Mouse (Mus musculus): Measurements from ENCODE around the gene Nynrin.

Gene Nynrin

DNA sequence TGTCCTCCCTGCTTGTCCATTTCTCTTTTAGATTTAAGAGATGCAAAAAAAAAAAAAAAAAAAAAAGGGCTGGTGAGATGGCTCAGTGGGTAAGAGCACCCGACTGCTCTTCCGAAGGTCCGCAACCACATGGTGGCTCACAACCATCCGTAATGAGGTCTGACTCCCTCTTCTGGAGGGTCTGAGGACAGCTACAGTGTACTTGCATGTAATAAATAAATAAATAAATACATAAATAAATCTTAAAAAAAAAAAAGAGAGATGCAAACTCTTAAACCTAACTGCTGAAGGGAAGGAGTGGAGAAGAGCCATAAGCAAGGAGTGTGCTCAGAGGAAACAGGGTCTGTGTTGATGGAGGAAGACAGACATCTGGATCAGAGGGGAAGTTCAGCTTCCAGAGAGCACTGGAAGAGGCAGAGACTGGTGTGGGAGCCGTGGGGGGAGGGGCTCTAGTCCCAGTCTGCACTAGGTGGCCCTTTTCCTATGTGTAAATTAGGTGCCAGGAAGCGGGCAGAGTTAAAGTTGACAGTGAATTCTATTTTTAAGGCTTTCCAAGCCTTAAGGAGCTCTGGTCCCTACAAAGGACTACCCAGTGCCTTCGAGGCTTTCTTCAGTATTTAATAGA, 24.6 kb downstream of the Nynrin start:
- no peak for DNase-seq (ENCODE audit: low spot score in 2 of 2)

DNA sequence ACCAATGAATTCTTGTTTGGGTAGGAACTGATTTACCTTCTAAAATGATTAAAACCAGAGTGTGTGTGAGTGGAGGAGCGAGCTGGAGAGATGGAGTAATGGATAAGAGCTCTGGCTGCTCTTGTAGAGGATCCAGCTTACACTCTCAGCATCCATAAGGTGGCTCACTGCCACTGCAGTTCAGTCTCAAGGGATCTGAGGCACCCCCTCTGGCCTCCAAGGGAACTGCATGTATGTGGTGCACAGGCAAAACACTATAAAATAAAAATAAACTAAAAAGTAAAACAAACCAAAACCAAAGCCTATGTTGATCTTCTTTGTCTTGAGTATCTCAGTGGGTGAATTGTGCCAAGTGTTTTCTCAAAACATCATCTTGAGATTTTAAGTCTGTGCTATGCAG, 25.8 kb downstream of the Nynrin start:
- peak; percentile 64 to 68 for DNase-seq (ENCODE audit: low spot score in 2 of 2)

DNA sequence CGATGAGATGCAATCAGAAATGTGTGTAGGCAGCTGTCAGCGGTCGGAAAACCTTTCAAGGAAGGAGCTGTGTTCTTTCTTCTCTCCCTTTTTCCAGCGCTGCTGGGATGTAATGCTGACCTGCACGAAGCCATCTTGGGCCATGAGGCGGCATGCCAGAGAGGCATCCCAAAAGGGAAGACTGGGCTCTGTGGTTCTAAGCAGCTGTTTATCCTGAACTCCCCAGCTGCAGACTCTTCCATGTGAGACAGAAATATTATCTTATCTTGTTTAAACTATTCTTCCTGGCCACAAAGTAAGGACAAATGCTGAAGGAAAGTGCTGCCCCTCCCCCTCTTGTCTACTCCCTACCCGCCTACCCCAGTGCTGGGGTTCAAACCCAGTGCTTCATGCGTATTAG, 27.2 kb downstream of the Nynrin start:
- no peak for DNase-seq (ENCODE audit: low spot score in 2 of 2)

DNA sequence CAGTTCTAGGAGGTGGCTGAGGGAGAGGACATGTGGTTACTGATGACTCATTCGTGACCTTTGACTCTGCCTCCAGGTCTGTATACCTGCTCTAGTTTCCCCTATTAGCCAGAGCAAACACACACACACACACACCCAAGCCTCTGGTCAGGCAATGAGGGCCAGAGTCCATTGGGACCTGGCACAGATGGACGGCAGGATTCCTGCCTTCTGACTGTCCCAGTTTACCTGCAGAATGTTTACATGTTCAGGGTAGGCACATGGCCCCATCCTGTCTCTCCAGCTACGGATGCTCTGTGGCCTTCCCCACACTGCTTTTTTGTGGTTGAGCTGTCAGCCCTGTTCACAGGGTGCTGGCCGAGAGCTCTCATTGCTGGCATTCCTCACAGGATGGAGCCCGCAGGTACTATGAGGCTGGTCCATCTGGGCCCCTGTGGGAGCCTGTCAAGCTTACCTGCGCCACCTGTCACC, 28.4 kb downstream of the Nynrin start:
- no peak for DNase-seq (ENCODE audit: low spot score in 2 of 2)

DNA sequence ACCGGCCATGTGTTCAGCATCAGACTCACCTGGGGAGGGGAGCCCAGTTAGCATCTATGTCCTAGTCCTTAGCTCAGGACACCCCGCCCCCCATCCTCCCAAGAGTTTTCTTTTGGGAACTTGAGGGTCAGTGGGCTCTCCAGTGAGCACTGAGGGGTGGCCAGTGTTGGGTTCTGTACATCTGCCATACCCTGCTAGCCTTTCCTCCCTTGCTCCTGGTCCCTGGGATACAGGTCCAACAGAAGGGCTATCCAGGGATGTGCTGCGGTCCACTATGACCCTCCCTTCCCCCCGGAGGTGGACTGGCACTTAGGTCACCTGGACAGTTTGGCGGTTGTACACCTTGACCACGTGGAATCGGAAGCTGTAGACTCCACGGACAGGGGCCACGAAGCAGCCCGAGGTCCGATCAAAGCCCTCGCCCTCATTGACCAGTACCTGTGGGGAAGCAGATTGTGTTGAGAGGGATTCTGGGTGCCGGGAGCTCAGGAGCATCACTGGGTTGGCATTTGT, 29.4 kb downstream of the Nynrin start:
- DNase-seq (ENCODE audit: low spot score in 2 of 2), result no peak

DNA sequence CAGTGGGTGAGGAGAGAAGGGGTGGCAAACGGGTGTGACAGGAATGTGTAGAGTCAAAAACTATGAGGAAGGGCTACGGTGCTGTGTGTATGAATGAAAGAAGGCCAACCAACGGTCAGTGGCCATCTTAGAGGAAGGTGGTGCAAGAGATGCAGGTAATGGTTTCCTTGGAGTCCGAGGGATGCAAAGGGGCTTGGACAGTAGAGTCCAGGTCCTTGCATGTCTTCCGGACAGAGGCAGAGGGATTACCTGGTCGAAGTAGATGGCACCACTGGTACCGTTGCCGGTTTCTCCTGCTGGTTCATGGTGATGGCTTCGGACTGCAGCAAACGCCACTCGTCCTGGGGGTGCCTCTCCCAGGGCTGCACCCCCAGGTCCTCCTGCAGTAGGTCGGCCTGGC, 29.9 kb downstream of the Nynrin start:
- DNase-seq (ENCODE audit: low spot score in 2 of 2), result no peak

DNA sequence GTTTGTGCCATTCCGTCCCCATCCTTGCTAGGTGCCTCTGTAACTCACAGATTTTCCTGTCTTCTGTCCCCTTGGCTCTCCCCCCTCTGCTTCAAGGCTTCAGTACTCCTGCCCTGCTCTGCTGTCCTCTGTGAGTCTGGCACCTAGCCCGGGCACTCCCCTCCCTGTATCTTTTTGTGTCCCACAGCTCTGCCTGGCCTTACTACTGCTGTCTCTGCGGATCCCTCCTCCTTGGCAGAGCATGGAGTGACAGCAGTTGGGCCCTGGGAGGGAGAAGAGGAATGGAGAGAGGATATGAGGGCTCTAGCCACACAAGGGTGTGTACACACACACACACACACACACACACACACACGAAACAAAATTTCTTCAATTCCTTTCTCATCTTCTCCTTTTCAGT, 30.4 kb downstream of the Nynrin start, which contains the start of gene Cbln3:
Gene Cbln3 (minus strand): TSS at position 227 of the 400 bp plus-strand sequence.
- DNase-seq (ENCODE audit: low spot score in 2 of 2), result no peak

DNA sequence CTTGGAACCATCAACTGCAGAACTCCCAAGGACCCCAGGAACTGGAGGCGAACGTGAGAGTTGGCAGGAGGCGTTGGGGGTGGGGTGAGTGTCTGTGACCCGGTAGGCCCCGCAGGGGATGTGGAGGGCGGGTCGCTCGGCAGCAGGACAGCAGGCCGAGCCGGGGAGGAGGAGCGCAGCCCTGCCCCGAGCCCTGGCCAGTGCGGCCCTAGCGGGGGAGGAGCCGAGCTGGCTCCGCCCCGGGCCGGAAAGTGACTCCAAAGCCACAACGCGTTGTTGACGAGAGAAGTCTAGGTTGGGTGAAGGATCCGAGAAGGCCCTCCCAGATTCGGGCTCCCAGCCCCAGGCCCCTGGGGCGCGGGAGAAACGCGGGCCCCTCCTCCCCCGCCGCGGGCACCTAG, 30.9 kb downstream of the Nynrin start, which contains the start of gene Khnyn:
Gene Khnyn (plus strand): TSS at position 235 of the 401 bp plus-strand sequence.
- DNase-seq (ENCODE audit: low spot score in 2 of 2), result peak; percentile 59 to 64

DNA sequence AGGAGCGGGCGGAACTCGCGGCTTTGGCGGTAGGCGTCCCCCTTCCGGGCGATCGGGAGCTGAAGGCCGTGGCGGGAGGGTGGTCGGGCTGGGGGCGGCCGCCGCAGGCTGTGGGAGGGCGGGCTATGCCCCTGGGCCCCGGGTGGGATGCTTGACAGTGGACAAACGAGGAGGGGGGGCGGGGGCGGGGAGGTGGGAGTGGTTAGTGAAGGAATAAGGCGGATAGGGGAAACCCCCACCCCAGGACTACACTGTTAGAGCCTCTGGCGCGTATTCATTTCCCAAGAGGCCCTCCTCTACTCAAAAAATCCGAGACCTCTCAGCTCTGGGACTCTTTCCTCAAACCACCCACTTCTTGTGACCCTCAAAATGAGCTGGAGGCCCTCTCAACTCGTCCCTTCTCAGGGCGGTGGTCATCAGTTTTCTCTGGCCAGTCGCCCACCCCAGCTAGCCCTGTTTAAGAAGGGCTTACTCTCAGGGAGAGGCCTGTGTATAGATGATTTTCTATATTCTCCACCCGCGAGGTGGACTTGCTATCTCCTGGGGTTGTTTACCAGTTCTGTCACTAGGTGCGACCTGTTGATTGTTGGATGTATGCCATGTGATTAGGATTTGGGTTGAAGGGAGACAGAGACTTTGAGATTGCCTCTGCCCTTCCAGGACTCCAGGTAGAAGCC, 31.4 kb downstream of the Nynrin start:
- no peak for DNase-seq (ENCODE audit: low spot score in 2 of 2)

DNA sequence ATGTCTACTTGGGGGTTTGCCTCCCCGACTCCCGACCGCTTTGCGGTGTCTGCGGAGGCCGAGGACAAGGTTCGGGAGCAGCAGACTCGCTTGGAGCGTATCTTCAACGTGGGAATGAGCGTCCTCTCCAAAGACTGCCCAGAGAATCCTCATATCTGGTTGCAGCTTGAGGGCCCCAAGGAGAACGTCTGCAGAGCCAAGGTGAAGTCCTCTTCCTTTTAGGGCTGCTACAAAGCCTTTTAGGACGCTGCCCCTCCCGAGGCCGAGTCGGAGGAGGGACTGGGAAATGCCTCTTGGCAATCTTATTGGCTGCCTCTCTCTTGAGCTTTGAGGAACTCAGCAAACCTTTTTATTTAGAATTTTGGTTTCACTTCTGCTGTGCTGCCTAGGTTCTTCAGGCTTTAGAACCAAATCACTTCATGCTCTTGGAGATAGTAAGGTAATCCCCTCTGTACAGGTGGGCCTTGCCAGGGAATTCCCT, 32.0 kb downstream of the Nynrin start:
- DNase-seq (ENCODE audit: low spot score in 2 of 2), result no peak

DNA sequence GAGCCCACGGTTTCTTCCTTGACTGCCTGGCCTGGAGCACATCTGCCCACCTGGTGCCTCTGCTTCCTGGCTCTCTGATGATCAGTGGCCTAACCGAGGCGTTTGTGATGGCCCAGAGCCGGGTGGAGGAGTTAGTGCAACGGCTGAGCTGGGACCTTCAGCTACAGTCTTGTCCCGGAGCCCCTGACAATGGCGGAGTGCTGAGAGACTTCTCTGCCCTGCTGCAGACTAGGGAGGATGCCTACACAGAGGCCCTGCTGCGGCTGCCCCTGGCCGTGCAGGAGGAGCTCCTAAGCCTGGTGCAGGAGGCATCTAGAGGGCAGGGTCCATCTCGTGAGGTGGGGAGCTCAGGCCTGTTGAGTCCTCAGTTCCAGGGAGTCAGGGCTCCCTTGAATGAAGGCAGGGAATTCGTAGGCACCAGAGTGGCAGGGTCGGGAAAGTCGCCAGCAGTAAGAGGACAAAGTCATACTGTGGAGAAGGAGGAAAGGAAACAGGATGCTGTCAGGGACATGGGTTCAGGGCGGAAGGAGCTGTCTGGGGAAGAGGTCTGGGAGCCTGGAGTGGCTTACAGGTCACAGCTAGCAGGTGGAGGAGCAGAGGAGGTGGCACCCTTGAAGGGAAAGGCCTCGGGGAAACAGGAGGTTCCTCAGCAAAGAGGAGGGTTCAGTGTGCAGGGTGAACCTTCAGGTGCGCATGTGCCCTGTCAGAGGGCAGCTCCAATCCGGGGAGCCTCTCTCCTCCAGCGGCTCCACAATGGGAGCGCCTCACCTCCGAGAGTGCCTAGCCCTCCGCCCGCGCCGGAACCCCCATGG, 33.0 kb downstream of the Nynrin start:
- DNase-seq (ENCODE audit: low spot score in 2 of 2), result no peak

DNA sequence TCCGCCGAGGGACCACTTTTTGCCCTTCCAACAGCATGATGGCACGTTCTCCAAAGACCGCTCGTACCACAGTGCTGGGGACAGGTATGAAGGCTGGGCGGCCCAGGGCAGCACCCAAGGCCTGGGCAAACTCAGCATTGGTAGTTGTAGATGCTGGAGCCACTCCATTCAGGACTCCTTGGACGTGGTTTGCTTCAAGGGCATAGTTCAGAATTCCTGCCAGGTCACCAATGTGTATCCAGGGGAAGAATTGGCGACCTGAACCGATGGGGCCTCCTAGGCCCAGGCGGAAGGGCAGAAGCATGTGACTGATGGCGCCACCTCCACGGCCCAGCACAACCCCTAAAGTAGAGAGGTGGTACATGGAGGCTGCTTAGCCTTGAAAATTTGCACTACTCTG, 43.9 kb downstream of the Nynrin start:
- DNase-seq (ENCODE audit: low spot score in 2 of 2), result no peak

DNA sequence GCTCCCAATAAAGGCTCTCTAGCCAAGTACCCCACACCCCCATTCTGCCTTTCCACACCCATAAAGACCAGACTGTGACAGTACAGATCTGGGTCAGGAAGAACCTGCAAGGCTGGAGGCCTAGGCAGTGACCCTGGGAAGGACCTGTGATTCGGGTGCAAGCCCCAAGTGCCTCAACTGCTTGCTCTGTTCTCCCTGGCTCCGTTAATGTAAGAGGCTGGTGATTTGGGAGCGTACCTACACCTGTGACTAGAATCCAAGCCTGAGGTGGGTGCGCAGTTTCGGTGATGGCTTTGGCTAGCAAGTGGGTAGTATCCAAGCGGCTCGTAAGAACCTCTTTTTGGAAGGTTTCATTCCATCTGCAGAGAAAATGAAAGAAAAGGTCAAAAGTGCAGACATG, 45.1 kb downstream of the Nynrin start:
- no peak for DNase-seq (ENCODE audit: low spot score in 2 of 2)

DNA sequence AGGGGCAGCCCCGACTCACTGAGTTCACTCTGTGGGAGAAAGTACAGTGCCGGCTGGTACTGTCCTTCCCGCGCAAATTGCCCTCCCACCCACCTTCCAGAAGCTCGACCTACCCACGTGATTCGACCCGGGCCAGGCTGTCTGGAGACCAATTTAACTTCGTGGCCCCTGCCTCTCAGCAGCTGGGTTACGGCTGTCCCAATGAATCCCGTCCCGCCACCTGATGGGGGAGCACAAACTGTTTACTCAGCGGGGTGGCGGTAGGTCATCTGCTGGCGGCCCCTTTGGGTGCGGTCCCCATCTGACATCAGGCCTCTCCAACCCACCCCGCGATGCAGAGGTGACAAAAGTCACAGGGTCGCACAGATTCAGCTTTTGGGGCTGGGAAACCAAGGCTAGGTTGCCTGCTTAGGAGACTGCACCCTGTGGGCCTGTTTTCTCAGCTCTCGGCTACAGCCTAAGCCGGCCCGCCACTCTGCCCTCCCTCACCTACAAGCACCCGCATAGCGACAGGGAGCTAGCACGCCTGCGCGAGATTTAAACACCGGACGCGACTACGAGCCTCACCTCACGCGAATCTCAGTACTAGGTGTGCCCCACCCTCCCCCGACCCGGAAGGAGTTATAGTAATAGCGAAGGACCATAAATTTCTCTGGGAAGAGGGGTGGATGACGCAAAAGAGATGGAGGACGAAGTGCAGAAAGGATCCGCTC, 46.0 kb downstream of the Nynrin start, which contains the start of gene Sdr39u1:
Gene Sdr39u1 (minus strand): TSS at position 593 of the 713 bp plus-strand sequence.
- DNase-seq (ENCODE audit: low spot score in 2 of 2), result peak; percentile 64 to 69

DNA sequence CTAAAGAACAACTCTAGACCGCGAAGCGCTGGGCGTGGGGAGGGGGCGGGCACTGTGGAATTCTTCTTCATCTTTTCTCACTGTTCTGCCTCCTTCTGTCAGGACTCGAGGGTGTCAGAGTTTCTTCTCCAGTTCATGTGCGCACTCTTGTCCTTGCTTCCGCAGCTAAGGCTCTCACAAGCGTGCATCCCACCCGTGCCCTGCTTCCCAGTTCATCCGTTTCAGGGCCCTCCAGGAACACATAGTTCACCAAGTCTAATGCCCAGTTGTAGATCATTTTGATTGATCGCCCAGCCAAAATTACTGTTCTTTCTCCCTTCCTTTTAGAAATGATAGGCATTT, 46.6 kb downstream of the Nynrin start:
- no peak for DNase-seq (ENCODE audit: low spot score in 2 of 2)

DNA sequence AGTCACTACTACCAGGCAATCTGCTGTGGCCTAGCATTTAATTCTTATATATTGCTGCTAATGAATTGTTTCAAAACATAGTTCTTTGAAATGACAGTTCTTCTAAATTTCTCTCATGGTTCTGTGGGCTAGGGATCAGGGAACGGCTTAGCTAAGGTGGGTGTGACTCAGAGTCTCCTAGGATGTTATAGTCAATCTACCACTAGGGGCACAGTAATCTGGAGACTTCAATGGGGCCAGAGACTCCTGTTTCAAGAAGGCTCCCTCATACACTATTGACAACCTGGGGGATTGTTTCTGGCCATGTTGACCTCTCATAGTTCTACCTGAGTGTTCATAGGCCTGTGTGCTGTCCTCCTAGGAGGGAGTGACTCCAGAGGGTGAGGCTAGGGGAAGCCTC, 51.7 kb downstream of the Nynrin start:
- no peak for DNase-seq (ENCODE audit: low spot score in 2 of 2)

DNA sequence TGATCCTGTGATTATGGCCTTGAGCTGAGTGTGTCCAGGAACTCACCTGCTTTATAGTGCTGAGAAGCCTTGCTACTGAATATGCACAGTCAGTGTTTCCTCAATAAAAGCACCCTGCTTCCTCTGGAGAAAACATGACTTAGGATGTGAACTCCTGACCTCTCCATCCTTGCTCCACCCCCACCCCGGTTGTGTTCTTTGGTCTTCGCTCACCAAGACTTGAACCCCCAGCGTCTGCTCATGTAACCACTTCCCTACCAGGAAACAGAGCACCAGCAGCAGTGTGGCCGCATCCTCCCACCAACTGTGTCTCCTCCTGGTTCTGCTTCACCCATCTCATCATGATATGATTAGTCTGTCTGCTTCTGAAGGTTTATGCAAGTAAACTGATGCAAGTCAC, 59.6 kb downstream of the Nynrin start:
- DNase-seq (ENCODE audit: low spot score in 2 of 2), result no peak

DNA sequence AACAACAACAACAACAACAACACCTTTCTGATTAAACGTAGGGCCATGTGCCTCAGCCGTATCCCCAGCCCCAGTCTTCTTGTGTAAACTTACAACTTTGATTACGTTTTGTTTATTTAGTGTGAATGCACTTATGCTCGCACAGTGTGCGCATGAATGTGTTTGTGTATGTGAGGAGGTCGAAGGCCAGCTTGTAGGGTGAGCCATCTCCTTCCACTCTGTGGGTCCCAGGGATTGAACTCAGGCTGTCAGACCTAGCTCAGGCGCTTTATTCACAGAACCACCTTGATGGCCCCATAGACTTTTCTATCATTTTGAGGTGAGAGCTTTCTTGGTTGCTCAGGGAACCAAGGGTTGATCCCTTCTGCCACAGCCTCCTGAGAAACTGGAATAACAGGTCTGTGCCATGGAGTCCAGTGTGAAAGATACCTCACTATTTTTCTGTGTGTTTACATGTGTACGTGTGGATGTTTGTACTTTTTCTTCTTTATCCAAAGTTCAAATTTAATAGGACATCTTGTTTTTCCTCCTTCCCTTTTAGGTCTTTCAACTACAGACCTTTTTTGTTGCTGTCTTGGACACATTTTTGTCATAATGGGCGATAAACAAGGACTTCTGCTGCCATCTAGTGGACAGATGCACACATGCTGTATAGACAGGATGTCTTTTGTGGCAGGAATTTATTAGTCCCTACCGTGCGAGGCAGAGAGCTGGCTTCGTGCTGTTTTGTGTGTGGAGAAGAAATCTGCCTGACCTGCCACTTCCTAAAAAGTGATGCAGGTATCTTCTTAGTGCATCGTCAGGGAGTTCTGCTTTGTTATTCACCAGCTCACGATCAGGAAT, 64.7 kb downstream of the Nynrin start:
- peak; percentile 32 to 51 for DNase-seq (ENCODE audit: low spot score in 2 of 2)

DNA sequence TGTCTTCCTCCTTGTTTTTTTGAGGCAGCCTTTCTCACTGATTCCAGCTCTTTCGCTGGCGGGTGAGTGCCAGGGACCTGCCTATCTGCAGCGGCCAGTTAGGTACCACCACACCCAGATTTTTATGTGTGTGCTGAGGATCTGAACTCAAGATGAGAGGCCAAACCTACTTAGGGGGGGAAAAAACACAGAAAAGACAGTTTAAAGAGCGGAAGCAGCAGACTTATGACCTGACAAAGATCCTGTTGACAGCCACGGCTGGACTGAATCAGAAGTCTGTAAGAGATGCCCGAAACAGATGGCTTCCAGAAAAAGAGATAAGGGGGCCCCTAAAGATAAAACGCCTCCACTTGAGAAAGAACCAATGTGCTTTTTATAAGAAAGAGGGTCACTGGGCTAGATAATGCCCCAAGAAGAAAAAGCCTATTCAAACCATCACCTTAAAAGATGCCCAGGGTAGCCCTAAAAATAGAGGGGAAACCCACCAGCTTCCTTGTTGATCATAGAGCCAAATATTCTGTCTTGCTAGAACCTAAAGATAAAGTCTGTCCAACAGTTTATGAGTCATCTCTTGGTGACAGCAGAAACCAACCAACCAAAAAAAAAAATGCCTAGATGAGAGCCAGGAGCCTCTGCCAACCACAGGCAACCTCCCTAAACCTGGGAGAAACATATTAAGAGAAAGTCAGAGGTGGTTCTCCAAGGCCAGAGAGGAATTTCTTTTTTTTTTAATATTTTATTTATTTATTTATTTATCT, 68.8 kb downstream of the Nynrin start:
- no peak for DNase-seq (ENCODE audit: low spot score in 2 of 2)

Data from frontal cortex, postnatal 25 days (tissue).